Mouse (Mus musculus) kidney, adult 8-10 months (tissue): ENCODE results near the gene Aqp2.

Experiments used
- DNase-seq, 2 experiments: peaks; one replicate each; pipeline ENCODE4 v3.0.0; 2022

Gene Aqp2

DNA sequence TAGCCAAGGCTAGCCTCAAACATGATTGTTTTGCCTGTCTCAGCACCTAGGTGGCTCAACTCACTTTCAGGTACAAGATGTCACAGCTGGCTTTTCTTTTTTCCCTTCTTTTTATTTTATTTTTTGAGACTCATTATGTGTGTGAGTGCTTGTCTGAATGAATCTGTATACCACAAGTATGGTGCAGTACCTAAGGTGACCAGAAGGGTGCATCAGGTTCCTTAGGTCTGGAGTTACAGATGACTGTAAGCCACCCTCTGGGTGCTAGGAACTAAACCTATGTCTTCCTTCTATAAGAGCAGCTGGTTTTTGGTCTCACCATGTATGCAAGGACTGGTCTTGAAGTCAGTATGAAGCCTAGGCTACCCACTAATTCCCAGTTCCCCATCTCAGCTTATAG is 52.8 kb downstream of the Aqp2 start:
- no peak for DNase-seq
